Mouse (Mus musculus): ENCODE measurements around the gene Vegfb. TPM values are rescaled to one million over a fixed set of nuclear protein-coding genes. Genes with fewer than 3 reads are reported as not detected.

The Vegfb gene
- total RNA-seq, 1 experiment from 2014 or later, result 9.2 TPM

DNA sequence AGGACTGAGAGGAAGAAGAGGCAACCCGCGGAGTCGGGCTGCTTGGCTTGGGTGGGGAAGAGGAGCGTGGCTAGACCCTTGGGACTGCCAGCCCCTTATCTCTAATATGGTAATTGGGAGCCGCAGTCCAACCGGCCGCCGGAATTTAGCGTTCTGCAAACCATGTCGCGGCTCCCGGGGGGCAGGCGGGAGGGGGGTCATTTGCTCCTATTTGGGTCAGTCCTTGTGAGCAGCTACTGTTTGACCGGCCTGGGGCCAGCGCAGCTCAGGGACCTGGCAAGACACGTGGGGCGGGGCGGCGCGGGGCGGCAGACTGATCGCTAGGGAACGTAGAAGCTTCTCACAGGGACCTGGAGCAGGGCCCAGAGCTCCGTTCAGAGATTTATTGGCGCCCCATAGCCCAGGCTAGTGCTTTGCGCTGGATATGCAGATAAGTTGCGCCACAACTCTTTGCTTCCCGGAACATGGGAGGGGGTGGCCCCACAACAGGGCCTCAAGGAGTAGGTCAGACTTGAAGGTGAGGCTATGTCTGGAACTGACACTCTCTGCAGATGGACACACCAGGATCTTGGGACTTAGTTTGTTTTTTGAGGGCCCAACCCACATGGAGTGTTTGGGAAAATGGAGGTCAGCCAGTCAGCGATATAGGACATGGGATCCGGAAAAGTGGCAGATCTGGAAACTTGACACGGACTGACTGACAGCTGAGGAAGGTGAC lies 35.3 kb downstream of the Vegfb start:
- ATAC-seq (replicated peaks in 1 of 2; ENCODE audit: insufficient read depth in 1 of 2, low FRiP score in 2 of 2, low TSS enrichment in 1 of 2, low read depth in 1 of 2, poor library complexity in 2 of 2, severe bottlenecking in 2 of 2), result peak; percentile 8 to 13; a peak in 2 of 4 replicates

DNA sequence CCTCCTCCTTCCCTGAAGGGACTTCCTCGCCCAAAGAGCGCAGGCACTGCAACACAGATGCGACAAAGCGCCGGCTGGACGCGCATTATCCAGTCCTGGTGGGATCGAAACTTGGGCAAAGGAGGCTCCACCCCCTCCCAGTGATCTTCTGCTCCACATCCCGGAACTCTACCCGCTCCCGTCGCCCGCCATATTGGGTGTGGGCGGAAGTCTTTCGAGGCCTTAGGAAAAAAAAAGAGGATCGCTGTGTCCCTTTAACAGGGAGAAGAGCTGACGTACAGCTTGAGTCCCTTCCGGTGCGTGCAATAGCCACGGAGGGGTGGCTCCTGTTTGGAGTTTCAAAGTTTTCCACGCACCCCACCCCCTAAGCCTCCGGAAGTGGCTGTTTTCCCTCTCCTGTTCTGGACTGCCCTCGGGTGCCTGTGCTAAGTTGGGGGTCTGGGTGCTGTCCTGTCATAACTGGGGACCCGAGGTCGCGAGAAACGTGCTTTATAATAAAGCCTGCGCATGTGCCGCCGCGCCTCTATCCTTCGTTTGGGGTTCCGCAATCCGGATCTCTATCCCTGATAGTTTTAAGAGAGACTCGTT lies 36.0 kb downstream of the Vegfb start:
- ATAC-seq (replicated peaks in 1 of 2; ENCODE audit: insufficient read depth in 1 of 2, low FRiP score in 2 of 2, low TSS enrichment in 1 of 2, low read depth in 1 of 2, poor library complexity in 2 of 2, severe bottlenecking in 2 of 2), result peak; percentile 64 to 79

DNA sequence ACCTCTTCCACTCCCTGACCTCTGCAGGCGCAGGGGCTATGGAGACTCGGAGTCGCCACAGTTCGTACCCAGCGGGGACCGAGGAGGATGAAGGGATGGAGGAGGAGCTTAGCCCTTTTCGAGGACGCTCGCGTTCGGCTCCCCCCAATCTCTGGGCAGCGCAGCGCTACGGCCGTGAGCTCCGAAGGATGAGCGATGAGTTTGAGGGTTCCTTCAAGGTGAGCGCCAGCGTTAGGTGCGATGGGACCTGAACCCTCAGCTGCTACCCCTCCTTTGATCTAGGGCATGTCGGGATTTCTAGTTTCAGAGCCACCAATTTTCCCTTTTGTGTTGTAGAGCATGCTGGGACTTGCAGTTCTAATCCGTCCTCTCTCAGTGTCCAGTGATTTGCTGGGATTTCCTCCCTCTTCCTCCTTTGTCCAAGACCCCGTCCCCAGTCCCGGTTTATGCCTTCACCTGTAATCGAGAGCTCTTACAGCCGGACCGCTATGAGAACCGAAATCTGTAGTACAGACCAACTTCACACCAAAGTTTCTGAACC lies 36.8 kb downstream of the Vegfb start:
- peak in 1 of 2 experiments; percentile 13; a peak in 2 of 4 replicates for ATAC-seq (replicated peaks in 1 of 2; ENCODE audit: insufficient read depth in 1 of 2, low FRiP score in 2 of 2, low TSS enrichment in 1 of 2, low read depth in 1 of 2, poor library complexity in 2 of 2, severe bottlenecking in 2 of 2)

DNA sequence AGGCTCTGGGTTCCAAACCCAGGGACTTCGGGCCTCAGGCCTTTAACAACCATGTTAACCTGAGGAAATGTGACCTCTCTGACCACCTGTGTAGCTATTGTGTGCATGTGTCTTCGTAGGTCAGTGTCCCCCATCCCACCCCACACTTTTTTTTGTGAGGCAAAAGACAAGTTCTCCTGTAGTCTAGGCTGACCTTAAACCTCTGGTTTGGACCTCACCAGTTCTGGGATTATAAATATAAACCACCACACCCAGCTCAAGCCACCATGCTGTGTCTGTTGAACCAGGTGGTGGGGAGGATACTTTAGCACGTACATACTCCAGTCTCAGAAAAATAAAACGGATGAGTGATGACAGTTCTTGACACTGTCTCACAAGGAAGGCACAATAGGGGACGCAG lies 37.5 kb downstream of the Vegfb start:
- ATAC-seq (replicated peaks in 1 of 2; ENCODE audit: insufficient read depth in 1 of 2, low FRiP score in 2 of 2, low TSS enrichment in 1 of 2, low read depth in 1 of 2, poor library complexity in 2 of 2, severe bottlenecking in 2 of 2), result no peak

DNA sequence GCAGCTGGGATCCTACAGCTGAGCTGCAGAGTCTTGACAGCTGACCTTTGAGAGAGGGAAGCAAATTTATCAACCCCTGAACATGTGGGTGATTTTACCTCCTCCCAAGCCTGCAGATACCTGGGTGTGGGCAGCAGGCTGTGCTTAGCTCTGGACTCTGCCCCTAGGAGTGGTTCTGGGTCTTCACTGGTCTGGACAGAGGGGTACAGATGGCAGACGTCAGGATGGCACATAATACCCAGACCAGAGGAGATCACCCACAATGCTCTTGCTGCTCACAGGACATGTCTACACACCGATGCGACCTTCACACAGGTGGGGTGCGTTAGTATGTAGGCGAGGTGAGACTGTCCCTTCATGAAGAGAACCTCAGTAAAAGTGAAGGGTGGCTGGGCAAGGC lies 37.9 kb downstream of the Vegfb start:
- no peak for ATAC-seq (replicated peaks in 1 of 2; ENCODE audit: insufficient read depth in 1 of 2, low FRiP score in 2 of 2, low TSS enrichment in 1 of 2, low read depth in 1 of 2, poor library complexity in 2 of 2, severe bottlenecking in 2 of 2)

DNA sequence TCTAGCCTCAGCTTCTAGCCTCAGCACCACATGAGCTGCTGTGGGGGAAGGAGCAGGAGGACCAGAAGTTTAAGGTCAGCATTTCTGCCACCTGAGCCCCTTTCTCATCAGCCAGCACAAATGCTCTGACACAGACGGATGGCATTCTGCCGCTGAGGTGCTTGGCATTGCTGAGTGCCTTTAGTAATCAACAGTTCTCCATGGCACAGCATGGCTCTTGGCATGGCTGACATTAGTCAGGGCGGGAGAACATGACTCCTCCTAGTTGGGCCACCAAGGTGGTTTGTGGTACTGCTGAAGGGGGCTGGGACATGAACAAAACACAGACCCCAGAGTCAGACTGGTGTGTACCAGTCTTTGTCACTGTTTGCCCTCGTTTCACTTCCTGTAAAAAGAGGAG lies 39.3 kb downstream of the Vegfb start:
- ATAC-seq (replicated peaks in 1 of 2; ENCODE audit: insufficient read depth in 1 of 2, low FRiP score in 2 of 2, low TSS enrichment in 1 of 2, low read depth in 1 of 2, poor library complexity in 2 of 2, severe bottlenecking in 2 of 2), result no peak

DNA sequence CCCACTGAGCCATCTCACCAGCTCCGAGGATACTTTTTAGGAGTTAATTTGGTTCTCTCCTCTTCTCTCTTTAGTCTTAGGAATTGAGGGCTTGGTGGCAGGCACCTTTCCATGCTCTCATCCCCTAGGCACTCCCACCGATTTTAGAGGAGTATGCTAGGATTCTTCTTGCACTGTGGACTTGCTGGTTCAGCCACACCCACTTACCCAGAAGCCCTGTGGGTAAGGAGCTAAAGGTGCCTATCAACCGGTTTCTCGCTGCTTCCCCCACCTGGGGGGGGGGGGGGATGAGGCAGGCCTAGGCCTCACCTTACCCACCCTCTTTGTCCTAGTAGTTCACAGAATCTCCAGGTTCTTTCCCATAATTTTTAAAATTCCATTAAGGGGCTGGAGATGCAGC lies 39.7 kb downstream of the Vegfb start:
- no peak for ATAC-seq (replicated peaks in 1 of 2; ENCODE audit: insufficient read depth in 1 of 2, low FRiP score in 2 of 2, low TSS enrichment in 1 of 2, low read depth in 1 of 2, poor library complexity in 2 of 2, severe bottlenecking in 2 of 2)

DNA sequence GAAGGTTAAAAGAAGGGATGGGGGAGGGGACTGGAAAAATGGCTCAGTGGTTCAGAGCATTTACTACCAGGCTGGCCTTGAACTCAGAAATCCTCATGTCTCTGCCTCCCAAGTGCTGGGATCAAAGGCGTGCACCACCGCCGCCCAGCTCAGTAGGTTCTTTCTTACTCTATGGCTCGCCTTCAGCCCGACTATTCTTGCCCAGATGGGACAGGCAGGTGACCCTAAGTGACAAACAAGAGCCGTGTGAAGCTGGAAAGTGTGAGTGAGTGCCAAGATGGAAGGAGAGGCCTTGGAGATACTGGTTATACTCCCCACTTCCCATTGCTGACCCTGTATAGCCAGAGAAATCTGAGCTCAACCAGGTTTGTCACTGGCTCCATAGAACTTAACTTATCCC lies 43.7 kb downstream of the Vegfb start:
- ATAC-seq (replicated peaks in 1 of 2; ENCODE audit: insufficient read depth in 1 of 2, low FRiP score in 2 of 2, low TSS enrichment in 1 of 2, low read depth in 1 of 2, poor library complexity in 2 of 2, severe bottlenecking in 2 of 2), result no peak

DNA sequence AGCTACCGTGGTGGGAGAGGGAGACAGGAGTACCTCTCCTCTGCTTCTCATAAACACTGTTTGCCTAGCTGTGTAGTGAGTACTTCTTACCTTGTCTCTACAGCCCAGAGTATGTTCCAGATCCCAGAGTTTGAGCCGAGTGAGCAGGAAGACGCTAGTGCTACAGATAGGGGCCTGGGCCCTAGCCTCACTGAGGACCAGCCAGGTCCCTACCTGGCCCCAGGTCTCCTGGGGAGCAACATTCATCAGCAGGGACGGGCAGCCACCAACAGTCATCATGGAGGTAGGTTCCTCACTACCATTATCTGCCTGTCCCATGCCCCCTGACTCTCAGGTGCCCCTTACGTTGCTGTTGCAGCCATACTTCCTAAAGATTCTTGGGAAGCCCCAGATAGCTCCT lies 44.7 kb downstream of the Vegfb start:
- ATAC-seq (replicated peaks in 1 of 2; ENCODE audit: insufficient read depth in 1 of 2, low FRiP score in 2 of 2, low TSS enrichment in 1 of 2, low read depth in 1 of 2, poor library complexity in 2 of 2, severe bottlenecking in 2 of 2), result no peak

DNA sequence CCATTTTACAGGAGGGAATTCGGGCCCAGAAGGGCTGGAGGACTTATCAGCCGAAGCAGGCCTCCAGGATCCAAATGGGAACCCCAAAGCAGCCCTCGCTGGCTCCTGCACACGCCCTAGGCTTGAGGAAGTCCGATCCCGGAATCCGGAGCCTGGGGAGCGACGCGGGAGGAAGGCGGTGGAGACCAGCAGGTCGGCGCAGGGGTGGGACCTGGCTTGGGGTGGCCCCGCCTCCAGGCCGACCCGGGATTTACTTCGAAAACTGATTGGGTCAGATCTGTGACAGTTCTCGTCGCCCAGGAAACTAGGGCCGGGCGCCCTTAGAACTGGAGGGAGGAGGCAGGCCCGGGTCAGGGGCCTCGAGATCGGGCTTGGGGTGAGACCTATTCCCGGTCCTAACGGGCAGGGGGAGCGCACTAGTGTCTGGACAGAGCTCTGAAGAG lies 45.2 kb downstream of the Vegfb start, which contains the start of gene Gpr137:
Gene Gpr137 (minus strand): TSS at position 232 of the 443 bp plus-strand sequence.
- peak; percentile 82 to 84 for ATAC-seq (replicated peaks in 1 of 2; ENCODE audit: insufficient read depth in 1 of 2, low FRiP score in 2 of 2, low TSS enrichment in 1 of 2, low read depth in 1 of 2, poor library complexity in 2 of 2, severe bottlenecking in 2 of 2)

DNA sequence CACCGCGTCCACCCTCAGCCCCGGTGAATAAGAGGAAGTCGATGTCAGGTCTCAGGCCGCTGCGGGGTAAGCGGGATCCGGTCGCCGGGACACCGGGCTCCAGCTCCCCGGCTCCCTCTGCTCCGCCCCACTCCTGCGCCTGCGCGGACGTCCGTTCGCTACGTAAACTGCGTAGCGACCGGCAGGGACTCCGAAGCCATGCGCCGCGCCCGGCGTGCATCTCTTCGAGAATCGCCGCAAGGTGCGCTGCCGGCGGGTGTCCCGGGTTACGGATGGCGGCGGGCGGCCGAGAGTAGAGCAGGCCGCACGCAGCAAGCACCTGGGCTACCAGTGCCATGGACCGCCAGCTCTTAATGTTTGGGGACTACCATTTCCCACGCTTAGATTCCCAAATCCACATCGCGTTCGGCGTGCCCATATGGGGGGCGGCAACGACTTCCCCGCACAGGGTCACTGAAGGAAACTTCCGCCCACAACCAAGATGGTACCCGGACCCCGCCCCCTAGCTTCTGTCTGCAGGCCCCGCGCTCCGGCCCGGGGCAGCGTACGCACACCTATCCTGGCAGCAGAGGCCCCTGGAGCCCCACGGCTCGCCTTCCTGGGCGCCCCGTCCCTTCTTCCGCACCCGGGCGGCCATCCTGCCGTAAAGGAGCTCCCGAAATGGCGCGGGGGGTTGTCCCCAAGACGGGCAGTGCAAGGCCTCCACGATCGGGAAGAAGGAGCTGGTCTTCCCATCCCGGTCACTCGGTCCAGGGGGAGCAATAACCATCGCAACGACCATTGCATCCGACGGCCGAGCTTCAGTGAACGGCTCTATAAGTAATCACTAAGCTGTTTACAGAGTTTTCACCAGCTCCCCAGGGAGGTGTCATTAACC lies 45.8 kb downstream of the Vegfb start, which contains the start of gene Bad:
Gene Bad (plus strand): TSS at position 490 of the 877 bp plus-strand sequence.
- ATAC-seq (replicated peaks in 1 of 2; ENCODE audit: insufficient read depth in 1 of 2, low FRiP score in 2 of 2, low TSS enrichment in 1 of 2, low read depth in 1 of 2, poor library complexity in 2 of 2, severe bottlenecking in 2 of 2), result peak; percentile 67 to 79

DNA sequence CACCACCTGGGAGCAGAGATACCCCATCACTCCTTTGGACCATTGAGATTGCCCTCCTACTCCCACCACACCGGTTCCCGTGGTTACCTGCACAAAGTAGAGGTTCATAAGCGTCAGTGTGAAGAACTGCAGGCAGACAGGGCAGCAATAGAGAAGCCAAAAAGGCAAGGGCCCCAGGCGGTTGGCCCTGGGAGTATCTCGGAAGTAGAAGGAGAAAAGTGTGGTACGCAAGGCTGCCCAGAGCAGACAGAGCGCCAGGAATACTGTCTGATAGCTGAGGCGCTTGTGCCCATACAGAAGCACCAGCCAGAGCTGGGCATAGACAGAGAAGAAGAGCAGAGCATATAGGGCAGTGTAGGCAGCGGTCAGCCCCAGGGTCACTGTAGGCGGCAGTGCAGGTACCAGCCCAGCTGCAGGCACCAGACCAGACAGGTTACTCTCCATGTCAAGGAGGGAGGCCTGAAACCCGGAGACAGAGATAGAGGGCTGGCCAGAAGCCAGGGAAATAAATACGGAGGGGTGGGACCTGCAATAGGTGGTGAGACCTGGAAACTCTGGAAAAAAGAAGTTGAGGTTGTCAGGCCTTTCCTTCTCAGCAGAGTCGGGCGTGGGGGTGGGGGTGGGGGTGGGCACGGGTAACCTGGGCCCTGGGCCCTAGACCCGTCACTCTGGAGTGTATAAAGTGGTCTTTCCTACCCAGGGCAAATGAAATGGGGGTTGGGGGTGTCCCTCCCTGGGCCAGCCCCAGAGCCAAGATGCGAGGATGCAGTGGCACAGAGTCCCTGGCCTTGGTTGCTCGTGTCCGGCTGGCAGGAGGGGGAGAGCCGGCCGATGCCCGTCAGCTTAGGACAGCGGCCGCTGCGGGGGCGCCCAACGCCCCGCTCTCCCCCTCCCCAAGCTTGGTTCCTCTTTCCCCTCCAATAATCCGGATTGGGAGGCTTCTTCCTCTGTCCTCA lies 46.8 kb downstream of the Vegfb start:
- ATAC-seq (replicated peaks in 1 of 2; ENCODE audit: insufficient read depth in 1 of 2, low FRiP score in 2 of 2, low TSS enrichment in 1 of 2, low read depth in 1 of 2, poor library complexity in 2 of 2, severe bottlenecking in 2 of 2), result peak in 1 of 2 experiments; percentile 10; a peak in 1 of 4 replicates

DNA sequence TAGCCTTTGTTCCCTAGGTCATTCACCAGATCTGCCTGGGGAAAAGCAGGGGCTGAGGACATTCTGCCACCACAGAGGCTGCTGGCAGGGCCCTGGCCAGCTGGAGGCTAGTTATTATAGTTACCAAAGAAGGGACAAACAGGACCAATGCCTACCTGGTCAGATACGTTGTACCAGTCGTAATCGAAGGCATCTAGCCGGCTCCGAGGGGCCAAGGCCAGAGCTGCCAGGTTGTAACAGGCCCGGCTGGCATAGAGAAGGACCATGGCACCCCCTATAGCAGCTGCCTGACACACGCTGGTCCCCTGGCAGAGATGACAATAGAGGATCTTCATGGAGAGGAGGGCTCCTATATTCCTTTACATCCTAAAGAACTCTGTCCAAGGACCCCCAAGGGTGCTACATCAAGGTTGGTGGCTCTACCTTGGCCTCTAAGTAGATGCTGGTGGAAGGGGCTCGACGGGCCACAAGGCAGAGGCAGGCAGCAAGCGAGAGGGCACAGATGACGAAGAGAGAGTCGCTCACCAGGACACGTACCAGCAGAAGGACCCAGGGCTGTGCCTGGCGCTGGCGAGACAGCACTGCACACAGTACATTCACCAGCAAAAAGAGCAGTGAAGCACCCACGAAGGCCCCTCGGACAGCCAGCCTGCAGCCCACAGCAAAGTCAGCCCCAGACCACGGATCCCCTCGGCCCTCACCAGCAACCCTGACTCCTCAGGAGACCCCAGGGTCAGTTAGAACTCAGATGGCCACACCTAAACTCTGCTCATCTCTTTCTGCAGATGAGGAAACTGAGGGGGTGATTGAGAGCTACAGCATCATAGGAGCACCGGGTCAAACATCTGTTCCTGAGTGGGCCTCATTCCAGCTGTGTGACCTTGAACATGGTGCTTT lies 48.1 kb downstream of the Vegfb start:
- ATAC-seq (replicated peaks in 1 of 2; ENCODE audit: insufficient read depth in 1 of 2, low FRiP score in 2 of 2, low TSS enrichment in 1 of 2, low read depth in 1 of 2, poor library complexity in 2 of 2, severe bottlenecking in 2 of 2), result no peak

DNA sequence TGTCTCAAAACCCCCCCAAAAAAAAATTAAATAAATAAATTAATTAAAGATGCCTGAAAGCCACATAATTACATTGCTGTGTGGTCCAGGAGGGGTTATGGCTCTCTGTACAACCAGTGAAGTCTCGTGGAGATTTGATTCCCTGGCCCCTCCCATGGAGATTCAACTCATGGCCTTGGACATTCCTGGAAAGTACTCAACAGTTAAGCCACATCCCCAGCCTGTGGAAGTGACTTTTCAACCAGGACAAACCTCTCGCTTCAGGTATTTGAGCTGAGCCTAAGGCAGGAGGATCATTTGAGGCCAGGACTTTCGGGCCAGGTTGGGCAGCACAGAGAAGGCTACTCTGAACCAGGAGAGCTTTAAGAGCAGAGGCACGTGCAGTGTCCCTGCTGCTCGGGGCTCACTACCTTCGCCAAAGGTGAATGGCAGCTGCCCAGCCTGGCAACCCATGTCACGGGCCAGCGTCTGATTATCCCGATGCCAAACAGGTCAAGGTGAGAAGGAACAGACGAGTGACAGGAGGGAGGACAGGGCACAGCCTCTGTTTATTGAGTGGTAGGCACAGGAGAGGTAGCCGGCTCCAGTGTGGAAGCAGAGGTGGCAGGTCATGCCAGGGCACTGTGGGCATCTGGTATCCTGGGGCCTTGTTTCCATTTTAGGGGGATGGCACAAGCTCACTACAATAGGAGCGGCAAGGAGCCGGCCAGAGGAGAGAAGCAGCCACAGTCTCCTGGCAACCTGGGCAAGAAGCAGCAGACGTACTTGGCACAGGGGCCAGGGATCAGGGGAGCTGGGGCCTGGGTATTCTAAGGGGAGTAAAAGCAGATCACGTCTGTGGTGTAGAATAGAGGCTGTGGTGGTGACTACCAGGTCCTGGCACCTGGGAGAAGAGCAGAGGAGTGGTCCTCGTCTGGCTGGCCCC lies 49.6 kb downstream of the Vegfb start:
- ATAC-seq (replicated peaks in 1 of 2; ENCODE audit: insufficient read depth in 1 of 2, low FRiP score in 2 of 2, low TSS enrichment in 1 of 2, low read depth in 1 of 2, poor library complexity in 2 of 2, severe bottlenecking in 2 of 2), result no peak

DNA sequence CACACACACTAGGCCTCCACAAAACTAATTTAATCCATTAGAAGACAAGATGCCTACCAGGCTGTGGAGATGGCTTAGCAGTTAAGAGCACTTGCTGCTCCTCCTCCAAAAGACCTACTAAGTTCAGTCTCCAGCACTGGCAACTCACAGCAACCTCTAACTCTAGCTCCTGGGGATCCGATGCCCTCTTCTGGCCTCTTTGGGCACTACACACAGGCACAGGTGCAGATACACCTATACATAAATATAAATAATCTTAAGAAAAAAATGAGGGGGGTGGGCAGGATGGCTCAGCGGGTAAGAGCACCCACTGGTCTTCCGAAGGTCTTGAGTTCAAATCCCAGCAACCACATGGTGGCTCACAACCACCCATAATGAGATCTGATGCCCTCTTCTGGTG lies 51.2 kb downstream of the Vegfb start:
- ATAC-seq (replicated peaks in 1 of 2; ENCODE audit: insufficient read depth in 1 of 2, low FRiP score in 2 of 2, low TSS enrichment in 1 of 2, low read depth in 1 of 2, poor library complexity in 2 of 2, severe bottlenecking in 2 of 2), result no peak
